Mouse (Mus musculus) testis, adult 2 months (tissue): Measurements from ENCODE around the gene Rell1.

Experiments
- CTCF ChIP-seq: fragments of 200-500 bp; IDR thresholded peaks from 2 replicates; pipeline ENCODE4 v1.5.1; 2012; ENCODE audit warnings: low read depth, mild to moderate bottlenecking, inconsistent platforms, low read length, moderate library complexity; ENCODE audit not compliant: control insufficient read depth, insufficient read depth, insufficient replicate concordance
- POLR2A ChIP-seq: fragments of 200-500 bp; IDR thresholded peaks from 2 replicates; pipeline ENCODE4 v1.6.1; 2012; ENCODE audit warnings: low read depth, mild to moderate bottlenecking, inconsistent platforms, low read length, moderate library complexity; ENCODE audit not compliant: control insufficient read depth

GRCm38 (mm10) chr5:63970281-63970732 lies 1.6 kb upstream of the Rell1 start:
- TF ChIP-seq POLR2A (no peak), CTCF (no peak)
